Mouse (Mus musculus): ENCODE measurements around the gene C1qtnf1. TPM values are rescaled to one million over a fixed set of nuclear protein-coding genes. Genes with fewer than 3 reads are reported as not detected.

Gene C1qtnf1
- polyA plus RNA-seq, 1 experiment, result 8.4 TPM

- 35% methylated on average over 12 of the region's 12 CpGs for WGBS
- DNase-seq (ENCODE audit: low read depth, low spot score), result no peak
These were observed 18.6 kb upstream of the C1qtnf1 start for GRCm38 (mm10) chr11:118409106-118410072.

DNA sequence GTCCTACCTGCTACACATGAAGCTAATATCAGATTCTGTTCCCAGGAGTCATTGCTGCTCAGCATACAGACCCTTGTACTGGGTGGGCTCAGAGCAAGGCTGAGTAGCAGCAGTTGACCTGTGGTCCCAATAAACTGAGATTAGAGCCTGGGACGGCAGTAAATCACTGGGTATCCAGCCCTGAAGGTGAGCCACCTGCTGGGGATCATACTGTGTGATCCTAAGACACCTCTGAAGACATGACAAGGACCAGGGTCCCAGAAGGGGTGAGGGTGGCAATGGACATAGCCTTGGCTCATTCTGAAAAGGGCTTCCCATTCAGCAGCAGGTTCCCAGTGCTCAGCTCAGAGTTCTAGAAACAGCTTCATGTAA is 17.9 kb upstream of the C1qtnf1 start:
- no peak for DNase-seq (ENCODE audit: low read depth, low spot score)
- 20% methylated on average over 1 of the region's 1 CpGs for WGBS

DNA sequence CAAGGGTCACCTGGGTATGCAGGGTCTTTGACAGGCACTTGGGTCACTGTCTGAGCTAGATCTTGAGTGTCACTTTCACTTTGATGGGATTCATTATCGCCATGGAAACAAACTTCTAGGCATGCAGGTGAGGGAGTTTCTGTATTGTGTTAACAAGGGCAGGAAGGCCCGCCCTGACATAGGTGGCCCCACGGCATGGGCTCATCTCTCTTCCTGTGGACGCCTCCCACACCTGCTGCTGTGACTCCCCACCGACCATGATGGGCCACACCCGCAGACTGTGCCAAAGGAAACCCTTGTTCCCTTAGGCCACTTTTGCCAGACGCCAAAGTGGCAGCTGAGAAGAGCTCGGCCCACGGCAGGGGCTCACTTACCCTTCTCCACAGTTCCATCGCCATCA is 17.5 kb upstream of the C1qtnf1 start:
- no peak for DNase-seq (ENCODE audit: low read depth, low spot score)
- WGBS, result 31% methylated on average over 10 of the region's 10 CpGs

DNA sequence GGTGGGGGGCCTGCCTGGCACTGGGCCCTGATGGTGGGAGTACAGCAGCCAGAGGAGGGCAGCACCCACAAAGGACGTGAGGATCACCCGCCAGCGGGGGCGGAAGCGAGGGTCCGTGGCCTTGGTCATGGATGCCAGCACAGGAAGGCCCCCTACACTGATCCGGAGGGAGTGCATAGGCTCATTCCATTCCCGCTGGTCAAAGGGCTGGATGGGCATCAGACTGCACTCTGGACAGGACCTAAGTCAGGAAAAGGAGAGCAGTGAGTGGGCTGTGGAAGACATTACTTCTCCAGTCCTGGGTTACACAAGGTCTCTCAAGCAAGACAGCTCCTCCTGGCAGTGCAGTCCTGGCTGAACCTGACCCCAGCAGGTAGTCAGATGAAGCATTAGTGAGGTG is 16.7 kb upstream of the C1qtnf1 start:
- no peak for DNase-seq (ENCODE audit: low read depth, low spot score)
- WGBS, result 63% methylated on average over 8 of the region's 8 CpGs

GRCm38 (mm10) chr11:118412601-118413000 is 15.4 kb upstream of the C1qtnf1 start:
- 19% methylated on average over 2 of the region's 2 CpGs for WGBS
- DNase-seq (ENCODE audit: low read depth, low spot score), result no peak

DNA sequence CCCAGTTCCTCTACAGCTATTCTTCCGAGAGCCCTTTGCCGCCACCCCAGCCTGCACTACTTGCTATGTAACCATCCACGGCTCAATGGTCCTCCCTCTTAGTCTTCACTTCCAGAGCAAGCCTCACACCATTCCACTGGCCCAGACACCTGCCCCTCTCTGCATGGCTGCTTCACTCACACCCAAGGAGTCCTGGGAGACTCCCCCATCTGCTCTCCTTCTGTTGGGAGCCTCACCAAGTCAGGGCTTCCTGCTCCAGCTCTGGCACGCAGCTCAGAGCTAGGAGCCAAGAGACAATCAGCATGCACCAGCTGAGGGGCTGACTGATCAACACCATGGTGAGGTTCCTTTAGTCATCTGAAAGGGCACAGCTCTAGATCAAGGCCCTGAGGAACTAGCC is 14.9 kb upstream of the C1qtnf1 start:
- WGBS, result 27% methylated on average over 4 of the region's 4 CpGs
- no peak for DNase-seq (ENCODE audit: low read depth, low spot score)

- WGBS, result 50% methylated on average over 5 of the region's 5 CpGs
- no peak for DNase-seq (ENCODE audit: low read depth, low spot score)
These were observed 13.7 kb upstream of the C1qtnf1 start for GRCm38 (mm10) chr11:118414270-118414669.

DNA sequence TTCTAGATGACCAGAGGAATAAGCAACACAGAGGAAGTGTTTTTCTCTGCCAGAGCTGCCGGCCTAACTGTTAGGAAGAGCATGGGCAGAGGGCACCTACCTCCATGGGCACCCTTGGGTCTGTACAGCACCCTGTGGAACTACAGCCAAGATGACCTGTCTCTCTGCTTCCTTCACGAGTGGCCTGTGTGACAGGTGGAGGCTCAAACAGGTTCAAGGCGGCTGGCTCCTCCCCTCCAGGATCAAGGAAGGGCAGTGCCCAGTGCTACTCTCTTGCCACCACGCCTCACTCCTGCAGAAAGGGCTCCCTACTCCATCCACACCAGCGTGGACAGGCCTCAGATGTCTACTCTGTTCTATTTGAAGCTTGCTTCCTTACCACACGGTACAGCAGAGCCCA is 12.4 kb upstream of the C1qtnf1 start:
- 30% methylated on average over 6 of the region's 6 CpGs for WGBS
- no peak for DNase-seq (ENCODE audit: low read depth, low spot score)

- 25% methylated on average over 7 of the region's 7 CpGs for WGBS
- DNase-seq (ENCODE audit: low read depth, low spot score), result no peak
These were observed 12.0 kb upstream of the C1qtnf1 start for GRCm38 (mm10) chr11:118416046-118416445.

- DNase-seq (ENCODE audit: low read depth, low spot score), result no peak
- WGBS, result 69% methylated on average over 9 of the region's 9 CpGs
These were observed 10.5 kb upstream of the C1qtnf1 start for GRCm38 (mm10) chr11:118417496-118417895.

- under 1% methylated on average over 12 of the region's 12 CpGs for WGBS
These were observed 9.6 kb upstream of the C1qtnf1 start for GRCm38 (mm10) chr11:118418442-118418833.

GRCm38 (mm10) chr11:118418834-118419504 is 9.0 kb upstream of the C1qtnf1 start, which contains the start of gene Cant1:
Cant1 (minus strand) TSS chr11:118419086.
- under 1% methylated on average over 50 of the region's 50 CpGs for WGBS
- peak; percentile 94 for DNase-seq (ENCODE audit: low read depth, low spot score)

More at GRCm38 (mm10) chr11:118418442-118418833, 9.6 kb upstream of the C1qtnf1 start:
- DNase-seq (ENCODE audit: low read depth, low spot score), result no peak

DNA sequence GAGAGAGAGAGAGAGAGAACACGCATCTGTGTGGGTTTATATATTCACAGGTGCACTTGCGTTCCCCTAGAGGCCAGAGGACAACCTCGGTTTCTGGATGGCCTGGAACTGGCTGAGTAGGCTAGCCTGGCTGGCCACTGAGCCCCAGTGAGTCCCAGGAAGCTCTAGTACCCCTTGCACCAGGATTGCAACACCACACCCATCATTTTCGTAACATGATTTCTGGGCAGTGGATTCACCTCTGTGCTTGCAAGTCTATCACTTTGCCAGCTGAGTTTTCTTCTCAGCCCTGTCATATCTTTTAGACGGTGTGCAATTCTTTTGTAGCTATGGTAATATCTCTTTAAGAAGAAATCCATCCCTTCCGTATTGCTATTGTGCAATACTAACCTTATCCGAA is 7.7 kb upstream of the C1qtnf1 start:
- no peak for DNase-seq (ENCODE audit: low read depth, low spot score)
- WGBS, result 43% methylated on average over 7 of the region's 7 CpGs

GRCm38 (mm10) chr11:118423266-118423971 is 4.6 kb upstream of the C1qtnf1 start:
- DNase-seq (ENCODE audit: low read depth, low spot score), result no peak
- under 1% methylated on average over 18 of the region's 18 CpGs for WGBS

- 72% methylated on average over 13 of the region's 13 CpGs for WGBS
- DNase-seq (ENCODE audit: low read depth, low spot score), result no peak
These were observed 3.2 kb upstream of the C1qtnf1 start for GRCm38 (mm10) chr11:118424621-118425335.

GRCm38 (mm10) chr11:118426765-118427164 is 1.2 kb upstream of the C1qtnf1 start:
- no peak for DNase-seq (ENCODE audit: low read depth, low spot score)
- WGBS, result 72% methylated on average over 5 of the region's 5 CpGs

GRCm38 (mm10) chr11:118427266-118427779 is 680 bp upstream of the C1qtnf1 start:
- no peak for DNase-seq (ENCODE audit: low read depth, low spot score)
- 60% methylated on average over 3 of the region's 3 CpGs for WGBS

- no peak for DNase-seq (ENCODE audit: low read depth, low spot score)
- WGBS, result 12% methylated on average over 11 of the region's 11 CpGs
These were observed 461 bp downstream of the C1qtnf1 start for GRCm38 (mm10) chr11:118428460-118428868.

DNA sequence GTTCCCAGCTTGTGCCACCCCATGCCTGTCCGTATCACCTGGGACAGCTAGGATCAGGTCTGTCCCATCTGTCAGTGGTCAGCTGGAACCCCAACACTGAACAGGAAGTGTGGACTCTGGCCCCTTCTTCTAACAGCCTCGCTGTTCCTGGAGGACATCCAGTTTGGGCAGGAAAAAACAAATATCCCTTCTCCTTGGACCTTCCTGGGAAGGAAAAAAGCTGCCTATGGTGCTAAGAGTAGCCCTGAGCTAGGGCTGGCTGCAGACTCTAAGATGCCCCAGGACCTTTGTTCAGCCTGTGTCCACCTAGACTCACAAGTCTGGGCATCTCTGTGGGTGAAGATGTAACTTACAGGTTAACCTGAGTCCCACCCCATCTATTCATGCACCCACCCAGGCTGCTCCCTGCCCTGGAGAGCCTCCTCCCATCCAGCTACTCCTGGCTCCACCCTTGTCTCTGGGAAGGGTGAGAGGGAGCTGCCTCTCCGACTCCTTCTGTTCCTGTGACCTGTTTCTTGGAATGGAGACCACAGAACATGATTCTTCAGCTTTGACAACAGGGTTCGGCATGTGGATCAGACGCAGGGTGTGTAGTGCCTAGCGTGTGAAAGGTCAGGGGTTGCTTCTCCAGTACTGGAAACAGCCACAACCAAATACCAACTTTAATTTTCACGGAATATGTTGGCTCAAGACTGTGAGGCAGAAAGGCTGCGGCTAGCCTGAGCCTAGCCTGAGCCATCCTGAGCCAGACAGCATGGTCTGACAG is 1.1 kb downstream of the C1qtnf1 start:
- 26% methylated on average over 8 of the region's 8 CpGs for WGBS
- no peak for DNase-seq (ENCODE audit: low read depth, low spot score)
